Mouse (Mus musculus) layer of hippocampus, adult 9-11 months (tissue): ENCODE results near the gene Myt1l.

Source experiments
- DNase-seq: peaks from one replicate; pipeline ENCODE4 v3.0.0; 2022

Myt1l gene

DNA sequence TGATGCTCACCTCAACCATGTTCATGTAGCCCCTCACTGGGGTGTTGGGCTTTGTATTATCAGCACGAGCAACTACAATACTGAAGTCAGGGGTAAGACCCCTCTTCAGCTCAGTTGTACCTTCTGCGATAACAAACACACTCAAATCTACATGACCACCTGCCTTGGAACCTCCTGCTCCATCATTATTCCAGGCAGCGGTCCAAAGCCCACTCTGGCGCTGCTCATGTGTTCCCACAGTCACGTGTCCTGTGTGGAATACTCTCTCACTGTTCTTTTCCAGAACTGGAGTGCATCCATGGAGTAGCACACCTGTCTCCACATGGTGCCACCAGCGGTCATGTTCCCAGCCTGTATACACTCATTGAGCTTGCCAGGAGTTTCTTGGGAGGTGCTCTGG lies 42.2 kb downstream of the Myt1l start:
- no peak for DNase-seq

DNA sequence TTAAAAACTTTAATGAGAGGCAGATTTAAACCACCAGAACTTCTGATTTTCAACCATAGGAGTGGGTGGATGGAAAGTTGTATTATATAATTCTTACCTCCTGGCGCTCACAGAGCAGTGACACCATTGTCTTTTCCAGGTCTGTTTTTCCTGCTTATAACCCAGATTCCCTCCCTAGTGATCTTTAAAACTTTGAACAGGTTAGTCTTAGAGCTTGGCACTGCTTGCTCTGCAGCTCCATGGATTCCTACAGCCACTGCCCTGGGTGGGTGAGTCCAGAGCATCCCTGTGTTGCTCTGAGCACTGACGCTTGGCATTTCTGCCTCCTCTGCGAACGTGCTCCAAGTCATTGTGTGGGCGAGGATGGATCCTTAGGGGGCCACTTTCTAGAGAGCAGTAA lies 43.4 kb downstream of the Myt1l start:
- no peak for DNase-seq

DNA sequence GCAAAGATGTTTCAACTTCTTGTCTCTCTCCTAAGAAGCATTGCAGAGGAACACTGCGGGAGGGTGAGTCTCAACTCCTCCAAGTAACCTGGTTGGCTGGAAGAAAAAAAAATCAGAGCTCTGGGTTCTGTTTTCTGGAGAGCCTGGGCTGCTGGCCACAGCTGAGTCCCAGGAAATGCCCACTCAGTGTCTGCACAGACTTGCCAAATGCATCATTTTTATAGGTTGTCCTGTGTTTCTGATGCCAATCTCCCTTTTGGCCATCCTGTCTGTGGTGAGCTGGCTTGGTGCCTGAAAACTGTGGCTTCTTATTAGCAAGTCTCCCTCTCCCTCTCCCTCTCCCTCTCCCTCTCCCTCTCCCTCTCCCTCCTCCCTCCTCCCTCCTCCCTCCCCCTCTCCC lies 65.6 kb downstream of the Myt1l start:
- DNase-seq = peak; percentile 25

DNA sequence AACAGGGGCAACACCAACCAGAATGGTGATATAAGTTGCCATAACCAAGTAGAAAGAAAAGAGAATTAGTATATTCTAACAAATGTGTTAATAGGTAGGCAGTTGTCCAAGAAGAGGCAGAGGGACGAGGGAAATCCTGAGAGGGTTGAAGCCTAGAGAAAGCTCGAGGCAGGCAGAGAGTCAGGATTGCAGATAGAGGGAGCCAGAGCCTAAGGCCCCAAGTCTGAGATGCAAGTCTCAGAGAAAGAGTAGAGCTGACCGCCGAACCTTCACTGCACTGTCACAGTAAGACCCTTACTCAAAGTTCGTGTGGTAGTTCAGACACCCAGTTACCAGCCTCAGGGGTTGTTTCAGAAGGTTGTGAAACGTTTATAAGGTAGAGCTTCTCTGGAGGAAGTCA lies 71.7 kb downstream of the Myt1l start:
- DNase-seq = no peak

DNA sequence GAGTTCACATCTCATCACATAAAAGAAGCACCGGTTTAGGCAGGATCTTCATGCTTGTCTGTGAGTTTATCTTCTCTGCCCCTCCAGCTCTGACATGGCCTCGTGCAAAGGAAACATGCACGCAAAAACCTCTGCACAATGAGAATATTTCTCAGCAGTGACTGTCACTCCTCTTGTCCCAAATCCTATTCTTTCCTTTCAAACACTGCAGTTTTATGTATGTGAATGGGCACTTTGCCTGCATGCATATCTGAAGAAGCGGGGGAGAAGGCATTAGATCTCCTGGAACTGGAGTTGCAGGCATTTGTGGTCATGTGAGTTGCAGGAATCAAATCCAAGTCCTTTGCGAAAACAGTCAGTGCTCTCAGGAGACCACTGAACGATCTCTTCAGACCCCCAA lies 73.0 kb downstream of the Myt1l start:
- DNase-seq = no peak

DNA sequence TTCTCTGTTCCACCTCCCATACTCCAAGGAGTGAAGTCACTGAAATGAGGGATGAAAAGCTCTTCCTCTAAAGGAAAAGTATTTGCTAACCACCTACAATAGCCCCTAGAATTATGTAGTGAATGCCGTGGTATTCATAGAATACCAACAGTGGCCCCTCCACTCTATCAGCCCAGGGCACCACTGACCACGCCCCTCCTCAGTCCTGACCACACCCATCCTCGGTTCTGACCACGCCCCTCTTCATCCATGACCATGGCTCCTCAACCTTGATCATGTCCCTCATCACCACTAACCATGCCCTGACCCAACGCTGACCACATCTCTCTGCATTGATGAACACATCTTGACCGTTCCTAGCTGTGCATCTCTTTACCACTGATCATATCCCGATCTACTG lies 76.5 kb downstream of the Myt1l start:
- no peak for DNase-seq

DNA sequence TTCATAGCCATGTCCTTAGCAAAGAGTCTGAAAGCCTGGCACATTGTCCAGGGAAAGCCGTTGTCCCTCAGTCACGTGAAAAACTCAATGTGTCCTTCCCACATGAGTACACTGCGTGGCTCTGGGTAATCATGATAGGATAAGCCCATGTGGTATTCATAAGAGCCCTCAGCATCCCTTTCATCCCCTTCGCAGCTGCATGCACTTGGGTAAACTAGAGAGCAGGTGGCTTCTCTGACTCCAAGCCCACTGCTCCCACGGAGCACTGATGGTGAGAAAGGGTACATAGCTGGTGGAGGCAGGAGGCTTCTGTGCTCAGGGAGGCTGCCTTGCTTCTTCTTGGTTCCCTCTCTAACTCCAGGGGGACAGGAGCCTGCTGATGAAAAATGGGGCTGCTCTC lies 76.9 kb downstream of the Myt1l start:
- peak; percentile 46 for DNase-seq

DNA sequence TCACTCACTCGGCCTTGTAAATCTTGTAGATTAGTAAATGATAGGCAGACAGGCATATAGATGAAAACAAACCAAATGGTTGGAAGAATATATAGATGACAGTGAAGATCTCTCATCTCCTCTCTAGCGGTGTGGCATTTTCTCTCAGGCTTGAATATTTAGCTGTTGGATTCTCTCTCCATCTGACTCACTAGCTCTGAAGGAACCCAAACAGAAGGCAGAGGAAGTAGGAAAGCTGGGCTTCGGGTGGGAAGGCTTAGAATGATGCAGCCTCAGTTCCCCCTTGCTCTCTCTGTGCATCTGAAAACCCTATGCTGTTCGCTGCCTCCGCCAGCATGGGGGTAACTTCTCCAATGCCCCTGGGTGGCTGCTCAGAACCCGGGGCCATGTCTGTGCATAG lies 78.0 kb downstream of the Myt1l start:
- DNase-seq = peak; percentile 42

DNA sequence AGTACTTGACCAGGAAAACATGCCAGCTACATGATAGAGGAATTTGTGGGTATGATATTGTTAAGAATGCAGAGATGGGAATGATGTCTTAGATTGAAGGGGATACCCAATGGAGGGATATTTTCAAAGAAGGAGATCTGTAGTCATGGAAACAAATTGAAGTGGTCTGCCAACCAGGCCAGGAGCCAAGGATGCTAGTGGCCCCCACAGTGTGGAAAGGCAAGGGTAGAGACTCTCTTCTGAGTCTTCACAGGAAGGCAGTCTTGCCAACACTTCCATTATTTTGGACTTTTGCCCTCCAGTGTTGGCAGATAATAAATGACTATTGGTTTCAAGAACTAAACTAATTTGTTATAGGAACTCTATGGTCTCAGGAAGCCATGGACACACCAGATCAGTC lies 89.6 kb downstream of the Myt1l start:
- no peak for DNase-seq

DNA sequence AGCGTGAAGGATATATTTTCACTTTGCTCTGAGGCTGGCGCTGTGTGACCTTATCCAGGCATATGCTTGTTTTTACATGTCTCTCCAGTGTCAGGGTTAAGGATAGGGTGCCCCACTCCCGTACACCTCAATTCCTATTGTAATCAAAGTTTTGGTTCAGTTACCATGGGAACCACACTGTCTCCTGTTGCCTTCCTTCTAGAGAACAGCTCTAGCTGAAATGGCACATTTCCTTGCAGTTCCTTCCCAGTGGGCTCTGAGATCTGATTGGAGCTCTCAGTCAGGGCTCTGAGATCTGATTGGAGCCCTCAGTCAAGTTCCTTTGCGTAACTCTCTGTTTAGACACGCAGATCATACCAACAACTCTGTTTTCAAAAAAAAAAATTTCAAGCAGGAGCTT lies 93.3 kb downstream of the Myt1l start:
- DNase-seq = no peak

DNA sequence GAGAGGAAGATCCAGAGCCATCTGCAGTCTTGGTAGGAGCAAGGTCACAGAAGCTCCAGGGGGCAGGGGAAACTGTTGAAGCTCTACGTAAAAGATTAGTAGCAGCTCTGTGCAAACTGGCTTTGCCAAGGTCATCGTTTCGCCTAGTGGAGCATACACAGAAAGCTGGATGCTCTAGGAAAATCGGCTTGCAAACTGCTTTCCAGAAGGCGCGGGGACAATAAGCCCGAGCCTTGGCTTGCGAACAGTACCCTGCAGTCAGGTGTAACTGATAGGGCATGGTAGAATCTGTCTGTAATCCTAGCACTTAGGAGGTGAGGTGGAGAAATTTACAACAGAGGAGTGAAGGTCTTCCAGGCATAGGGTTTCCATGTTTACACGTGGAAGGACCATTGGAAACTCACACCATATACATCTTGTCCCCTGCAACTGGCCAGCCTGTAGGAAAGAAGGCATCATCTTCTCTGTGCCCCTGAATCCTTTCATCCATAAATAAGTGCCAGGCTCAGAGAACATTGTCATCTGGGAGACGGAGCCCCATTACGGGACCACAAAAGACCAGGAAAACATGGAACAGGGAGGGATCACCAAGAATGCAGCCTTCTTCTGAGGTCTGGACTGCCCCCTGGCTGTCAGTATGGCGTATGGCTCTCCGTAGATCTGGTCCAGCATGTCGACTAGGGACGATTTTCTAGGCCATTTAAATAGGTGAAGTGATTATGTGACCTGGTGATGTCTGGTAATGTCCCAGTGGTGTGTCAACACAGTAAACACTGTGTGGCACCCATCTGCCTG lies 100.0 kb downstream of the Myt1l start:
- DNase-seq = no peak

DNA sequence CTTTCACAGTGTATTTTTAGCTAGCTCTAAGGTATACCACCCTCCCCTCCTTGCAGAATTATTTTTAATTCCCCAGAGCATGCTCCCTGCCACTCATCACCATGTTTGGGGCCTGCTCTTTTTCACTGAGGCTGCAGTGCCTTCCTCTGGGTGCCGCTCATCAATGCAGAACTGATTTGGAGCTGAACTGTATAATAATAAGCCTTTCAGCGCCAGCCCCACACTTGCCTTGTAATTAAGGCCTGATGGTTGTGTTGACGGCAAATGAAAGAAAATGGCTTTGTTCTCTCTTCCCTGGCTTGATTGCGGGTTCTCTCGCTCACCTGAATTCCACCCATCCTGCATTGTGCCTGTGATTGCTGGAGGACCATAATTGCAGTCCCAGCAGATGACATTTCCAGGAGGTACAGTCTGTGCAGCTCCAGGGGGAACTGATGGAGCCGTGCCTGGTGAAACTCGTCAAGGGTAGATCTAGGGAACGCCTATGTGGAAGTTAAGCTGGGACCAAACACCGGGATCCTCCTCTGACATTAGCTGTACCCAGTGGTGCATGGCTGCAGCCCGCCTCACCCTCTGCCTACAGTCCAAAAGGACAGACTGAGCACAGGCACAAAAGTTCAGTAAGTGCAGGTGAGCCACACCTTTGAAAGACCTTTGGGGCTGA lies 101.8 kb downstream of the Myt1l start:
- peak; percentile 63 for DNase-seq

DNA sequence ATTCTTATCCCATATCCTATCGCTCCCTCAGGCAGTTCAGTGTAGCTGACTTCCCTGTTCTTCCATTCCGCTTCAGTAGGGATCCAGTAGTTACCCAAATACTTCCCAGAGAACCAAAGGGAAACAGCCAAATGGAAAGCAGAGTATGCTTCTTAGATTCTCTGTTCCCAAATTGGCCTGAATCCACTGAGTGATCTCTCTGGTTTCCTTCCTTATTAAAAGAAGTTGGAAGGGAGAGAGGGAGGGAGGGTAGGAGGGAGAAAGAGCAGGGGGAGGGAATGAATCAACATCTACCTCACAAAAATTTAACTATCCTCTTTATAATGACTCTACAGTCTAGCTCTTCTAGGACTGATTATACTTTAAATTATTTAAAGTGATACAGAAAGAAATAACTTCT lies 106.3 kb downstream of the Myt1l start:
- DNase-seq = no peak

DNA sequence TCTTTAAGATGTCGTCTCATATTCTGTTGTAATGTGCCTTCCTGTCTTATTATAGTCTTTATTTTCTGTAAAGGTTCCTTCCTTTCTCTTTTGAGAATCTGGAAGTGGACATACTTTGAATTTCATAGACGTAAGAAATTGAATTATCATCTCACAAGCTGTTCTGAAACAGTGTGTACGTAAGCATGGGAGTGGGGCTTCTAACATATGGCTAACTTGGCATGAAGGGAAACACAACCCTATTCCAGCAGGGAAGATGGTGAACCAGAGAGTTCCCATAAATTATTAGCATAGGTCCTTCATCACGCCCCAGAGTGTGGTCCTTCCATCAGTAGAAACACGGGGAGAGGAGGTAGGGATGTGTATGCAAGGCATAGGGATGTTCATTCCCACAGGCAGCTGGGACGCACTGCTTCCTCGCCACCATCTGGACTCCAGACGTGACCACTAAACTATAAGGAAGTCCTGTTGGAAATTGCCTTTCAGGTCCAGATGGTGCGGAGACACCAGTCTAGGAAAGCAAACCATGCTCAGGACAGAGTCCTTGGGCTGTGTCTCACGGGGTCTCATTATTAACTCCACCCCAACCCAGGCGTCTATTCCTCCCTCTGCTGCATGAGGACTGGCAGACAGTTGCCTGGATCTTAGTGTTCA lies 111.5 kb downstream of the Myt1l start:
- DNase-seq = no peak

DNA sequence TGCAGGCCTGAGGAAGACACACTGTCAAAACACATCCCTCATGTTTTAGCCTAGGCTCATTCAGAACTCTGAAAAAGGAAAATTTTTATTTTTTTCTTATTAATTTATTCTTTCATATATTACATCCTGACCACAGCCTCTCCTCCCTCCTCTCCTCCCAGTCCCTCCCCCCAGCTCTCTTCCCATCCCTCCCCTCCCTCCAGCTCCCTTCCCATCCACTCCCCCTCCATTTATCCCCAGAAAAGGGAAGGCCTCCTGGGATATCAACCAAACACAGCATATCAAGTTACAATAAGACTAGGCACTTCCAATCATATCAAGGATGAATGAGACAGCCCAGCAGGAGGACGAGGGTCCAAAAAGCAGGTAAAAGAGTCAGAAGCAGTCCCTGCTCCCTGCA lies 112.0 kb downstream of the Myt1l start:
- no peak for DNase-seq

DNA sequence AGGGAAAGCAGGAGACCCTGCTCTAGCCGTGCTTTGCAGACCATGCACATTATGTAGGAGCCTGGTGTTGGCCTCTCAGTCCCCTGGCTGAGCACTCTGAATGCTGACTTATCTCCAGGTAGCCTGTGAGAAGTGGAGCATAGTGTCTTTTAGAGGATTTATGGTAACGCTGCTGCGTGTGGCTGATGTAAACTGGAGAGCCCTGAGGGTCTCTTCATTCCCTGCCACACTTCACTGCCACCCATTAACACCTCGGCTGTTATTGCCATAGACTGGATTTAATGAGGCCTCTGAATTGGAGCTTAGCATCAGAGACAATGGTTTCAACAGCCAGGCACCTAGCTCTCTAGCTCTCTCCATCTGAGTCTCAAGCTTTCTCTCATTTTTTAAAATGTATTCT lies 114.7 kb downstream of the Myt1l start:
- DNase-seq = no peak

DNA sequence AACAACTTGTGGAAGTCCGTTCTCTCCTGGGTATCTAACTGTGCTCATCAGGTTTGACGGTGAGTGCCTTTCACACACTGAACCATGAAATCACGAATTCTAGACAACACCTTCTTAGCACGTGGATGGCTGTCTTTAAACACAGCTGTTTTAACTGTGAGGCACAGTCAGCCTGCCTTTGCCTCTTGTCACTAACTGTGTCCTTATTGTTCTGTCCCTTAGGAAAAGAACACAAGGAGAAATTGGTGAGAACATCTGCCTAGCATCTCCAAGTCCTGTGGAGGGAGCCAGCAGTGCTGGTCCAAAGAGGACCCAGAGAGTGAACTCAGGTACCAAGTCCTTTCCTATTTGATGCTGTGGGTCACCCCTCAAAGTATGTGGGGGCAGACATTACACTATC lies 115.9 kb downstream of the Myt1l start:
- no peak for DNase-seq

DNA sequence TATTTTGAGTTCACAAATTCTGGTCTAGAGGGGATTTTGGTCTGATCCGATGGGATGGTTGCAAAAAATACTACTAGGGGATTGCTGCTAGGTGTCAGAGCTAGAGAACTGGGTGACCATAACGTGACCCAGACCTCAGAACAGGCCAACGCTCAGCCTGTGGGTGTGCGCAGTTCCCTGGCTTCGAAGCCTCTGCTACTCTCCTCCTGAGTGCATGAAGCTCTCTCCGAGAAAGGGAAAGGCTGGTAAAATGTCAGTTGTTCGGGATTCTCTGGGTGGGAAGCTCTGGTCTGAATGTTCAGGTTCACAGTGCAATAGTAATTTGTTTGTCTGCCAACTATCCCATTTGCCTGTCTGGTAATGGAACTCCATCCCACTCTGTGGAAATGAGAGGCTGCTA lies 116.5 kb downstream of the Myt1l start:
- DNase-seq = no peak

DNA sequence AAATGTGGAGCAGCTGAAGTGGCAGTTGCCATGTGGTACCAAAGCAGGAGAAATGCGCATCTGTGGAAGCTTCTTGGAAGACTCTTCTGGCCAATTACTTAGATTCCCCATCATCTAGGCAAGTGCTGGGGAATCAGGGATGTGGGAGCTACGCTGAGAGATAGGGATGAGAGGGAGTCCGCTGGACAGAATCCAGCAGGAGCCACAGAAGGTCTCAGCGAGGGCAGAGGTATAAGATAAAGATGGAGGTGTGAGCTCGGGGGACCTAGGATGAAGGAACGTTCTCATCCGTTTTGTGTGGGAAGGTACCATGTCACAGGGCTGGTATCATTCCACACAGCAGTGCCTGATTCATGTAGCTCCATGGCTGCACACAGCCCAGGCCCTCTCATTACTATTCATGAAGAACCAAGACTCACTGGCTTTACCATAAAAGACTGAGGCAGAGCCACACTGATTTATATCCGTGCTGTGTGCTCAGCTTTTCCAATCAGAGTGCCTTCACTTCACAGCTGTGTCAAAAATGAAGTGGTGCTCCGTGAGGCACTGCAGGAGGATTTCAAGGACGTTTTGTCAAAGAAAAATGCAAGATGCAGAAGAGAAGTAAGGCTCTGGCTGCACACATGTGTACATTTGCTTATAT lies 121.4 kb downstream of the Myt1l start:
- no peak for DNase-seq

DNA sequence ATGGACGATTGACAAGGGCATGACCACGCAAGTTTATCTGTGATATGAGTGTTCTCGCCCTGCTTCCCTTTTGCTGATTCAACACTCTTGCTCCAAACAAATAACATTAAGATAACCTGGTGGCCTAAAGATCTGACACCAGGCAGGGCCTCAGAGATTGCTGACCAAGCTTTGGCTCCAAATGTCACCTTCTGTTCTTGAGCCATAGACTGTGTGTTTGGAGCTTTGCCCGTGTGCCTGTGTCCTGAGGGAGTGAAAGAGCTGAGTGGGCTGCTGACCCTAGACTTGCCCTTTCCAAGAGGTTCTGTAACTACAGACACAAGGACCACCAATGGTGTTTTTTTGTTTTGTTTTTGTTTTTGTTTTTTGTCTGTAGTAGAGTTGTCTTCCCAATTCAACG lies 124.3 kb downstream of the Myt1l start:
- DNase-seq = no peak

DNA sequence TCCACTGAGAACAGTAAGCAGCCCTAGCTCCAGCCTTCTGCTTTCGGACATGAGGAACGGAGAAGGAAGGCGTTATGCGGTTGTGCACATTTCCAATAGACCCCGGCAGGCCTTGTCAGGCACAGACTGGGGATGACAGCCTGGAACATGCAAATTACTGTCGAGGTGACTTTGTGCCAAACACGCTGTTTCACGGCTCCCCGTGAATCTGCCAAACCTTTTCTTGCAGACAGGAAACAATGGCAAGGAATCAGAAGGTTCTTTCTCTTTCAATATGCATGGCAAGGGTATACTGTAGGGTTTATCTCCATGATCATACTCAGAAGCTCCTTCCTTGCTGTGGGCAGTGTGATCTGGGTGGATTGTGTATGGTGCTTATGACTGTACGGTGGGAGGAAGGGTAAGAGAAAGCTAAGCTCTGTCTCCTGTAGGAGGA lies 127.0 kb downstream of the Myt1l start:
- DNase-seq = peak; percentile 54

DNA sequence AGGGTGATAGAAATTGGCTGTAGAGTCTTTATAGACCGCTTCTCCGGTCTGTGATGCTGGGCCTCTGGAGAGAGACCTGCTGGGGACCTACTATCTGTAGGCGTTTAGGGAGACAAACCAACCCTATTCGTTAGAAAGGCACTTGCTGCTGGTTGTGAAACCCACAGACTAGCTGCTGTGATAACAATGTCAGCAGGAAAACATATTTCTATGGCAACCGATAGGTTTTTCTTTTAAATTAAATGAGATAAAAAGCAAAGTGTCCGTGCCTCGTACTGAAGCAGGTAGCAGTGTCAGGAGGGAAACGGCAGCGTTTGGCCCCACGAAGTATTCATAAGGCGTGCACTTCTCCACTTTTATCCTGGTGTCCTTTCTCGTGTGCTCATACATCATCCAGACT lies 127.5 kb downstream of the Myt1l start:
- peak; percentile 35 for DNase-seq

DNA sequence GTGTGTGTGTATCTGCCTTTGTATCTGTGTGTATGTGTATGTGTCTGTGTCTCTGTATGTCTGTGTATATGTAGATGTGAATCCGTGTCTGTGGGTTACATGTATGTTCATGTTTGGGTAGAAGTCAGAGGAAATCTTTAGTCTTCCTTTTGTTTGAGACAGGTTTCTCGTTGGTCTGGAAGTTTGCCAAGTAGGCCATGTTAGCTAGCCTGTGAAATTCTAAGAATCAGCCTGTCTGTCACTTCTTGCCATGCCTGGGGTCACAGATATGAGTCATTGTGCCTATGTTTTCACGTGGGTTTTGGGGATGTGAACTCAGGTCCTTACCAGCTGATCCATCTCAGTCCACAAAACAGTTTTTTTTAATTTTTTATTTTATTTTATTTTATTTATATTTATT lies 128.9 kb downstream of the Myt1l start:
- DNase-seq = no peak

DNA sequence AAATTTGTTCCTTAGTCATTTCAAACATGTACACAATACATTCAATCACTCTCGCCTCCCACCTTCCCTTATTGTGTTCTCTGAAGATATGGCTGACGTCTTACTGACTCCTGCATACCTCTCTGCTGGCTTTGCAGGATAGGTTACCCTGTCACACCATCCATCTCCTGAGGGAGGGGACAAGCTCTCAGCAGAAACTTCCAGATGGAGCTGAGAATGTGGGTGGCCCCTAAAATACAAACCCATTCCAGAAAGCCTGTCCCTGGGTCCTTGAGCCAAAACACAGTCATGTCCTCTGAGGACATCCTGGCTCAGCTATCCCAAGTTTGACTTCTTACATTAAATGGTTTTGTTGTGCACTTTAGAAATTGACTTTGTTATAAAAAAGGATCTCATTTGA lies 129.7 kb downstream of the Myt1l start:
- no peak for DNase-seq
